Mouse (Mus musculus) spleen, postnatal 14 days (tissue): ENCODE measurements around the gene Col24a1.
"Not testable (repeated sequence)": the region's sequence is repeated elsewhere in the genome, so short reads cannot be mapped to it uniquely, and the experiment has no call there.

Source experiments
- DNase-seq, 2 experiments: peaks; one replicate each; pipeline ENCODE4 v3.0.0; 2021 to 2022; ENCODE audit warnings: low spot score in 2 of 2

Gene Col24a1

DNA sequence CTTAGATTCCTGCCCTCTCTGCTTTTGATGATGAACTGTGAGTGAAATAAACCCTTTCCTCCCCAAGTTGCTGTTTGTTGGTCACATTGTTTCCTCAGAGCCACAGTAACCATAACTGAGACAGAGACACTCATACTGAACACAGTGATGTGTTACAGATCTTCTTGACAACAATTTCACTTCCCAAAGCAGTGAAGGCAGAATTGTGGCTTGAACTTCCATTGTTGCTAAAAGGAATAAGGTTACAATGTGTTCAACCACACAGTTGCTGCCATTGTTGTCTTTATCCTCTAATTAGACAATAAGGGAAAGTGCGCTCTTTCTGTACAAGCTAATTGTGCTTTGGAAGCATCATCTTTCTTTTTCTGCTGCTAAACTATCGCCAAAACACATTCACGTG is 61.7 kb downstream of the Col24a1 start:
- no peak for DNase-seq

DNA sequence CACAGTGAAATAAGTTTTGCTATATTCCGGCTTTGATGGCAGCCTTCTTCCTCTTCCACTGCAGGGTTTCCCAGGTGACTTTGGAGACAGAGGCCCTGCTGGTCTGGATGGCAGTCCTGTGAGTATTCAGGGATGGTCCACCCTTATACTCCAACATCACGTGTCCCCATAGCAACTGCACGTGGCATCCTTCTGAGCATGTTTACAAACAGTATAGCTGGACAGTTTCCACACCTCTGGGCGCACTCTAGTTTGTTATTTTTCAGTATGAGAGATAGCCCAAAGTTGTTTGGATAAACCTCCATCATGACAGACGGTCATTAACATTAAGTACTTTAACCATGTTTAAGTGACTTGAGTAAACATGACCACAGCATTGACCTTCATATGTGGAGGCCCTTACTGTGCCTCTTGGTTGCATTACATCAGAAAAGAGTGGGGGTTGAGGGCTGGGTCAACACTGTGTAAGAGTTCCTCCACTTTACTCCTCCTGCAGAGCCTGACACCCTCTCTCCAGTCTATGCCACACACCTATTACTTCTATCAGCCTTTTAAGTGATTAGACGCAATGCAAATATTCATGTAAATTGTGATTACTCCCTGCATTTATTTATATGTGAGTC is 64.7 kb downstream of the Col24a1 start:
- no peak for DNase-seq

DNA sequence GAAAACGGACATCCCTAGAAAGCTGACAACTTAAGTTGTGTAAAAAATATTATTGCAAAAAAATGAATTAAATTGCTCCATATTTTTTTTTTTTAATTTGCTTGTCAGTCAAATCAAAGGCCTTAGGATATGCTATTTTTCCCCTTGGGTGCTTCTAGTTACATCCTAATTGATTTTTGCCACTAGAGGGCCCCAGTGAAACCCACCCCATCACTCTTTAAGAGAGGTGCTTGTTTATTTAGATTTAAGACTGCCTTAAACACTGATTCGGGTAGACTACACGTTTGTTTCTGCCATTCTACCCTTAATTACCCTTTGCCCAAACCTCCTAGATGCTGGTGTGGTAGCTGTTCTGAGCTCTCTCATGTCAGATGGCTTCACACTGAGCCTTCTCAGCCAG is 73.0 kb downstream of the Col24a1 start:
- no peak for DNase-seq

DNA sequence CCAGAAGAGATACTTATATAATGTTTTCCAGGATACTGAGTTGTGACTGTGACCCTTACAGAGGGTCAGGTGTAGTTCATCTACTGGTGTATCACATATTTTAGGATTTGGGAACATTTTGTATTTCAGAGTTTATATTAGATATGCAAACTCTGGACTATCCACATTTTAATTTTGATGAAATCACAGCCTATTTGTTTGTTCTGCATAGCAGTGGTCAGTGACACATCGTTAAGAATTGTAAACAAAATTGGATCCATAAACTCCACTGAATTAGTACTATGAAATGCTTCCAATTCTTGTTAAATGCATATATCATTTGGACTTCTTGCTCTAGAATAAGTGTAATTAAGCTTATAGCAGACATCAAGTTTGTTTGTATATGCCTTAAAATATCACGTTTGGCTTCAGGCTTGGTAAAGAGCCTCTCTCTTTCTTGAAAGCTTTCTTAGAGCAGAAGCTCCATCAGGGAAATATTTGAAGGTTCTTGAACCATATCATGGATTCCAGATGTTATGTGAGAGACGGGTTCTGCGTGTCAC is 75.0 kb downstream of the Col24a1 start:
- DNase-seq, result no peak

DNA sequence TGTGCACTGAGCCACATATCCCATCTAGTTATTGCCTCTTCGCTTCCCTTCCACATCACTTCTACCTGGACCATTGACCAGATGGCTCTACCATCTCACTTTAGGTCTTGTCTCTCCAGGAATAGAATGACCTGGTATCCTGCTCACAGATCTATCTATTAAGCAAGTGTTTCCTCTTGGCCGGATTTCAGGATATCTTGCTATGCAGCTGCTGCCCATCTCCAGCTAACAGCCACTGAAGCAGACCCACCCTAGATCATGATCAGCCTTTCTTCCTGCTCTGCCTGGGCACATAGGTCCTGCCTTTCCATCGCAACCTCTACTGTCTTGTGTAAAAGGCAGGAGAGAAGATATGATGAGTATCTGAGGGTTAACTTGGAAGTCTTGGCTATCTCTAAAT is 84.0 kb downstream of the Col24a1 start:
- no peak for DNase-seq

DNA sequence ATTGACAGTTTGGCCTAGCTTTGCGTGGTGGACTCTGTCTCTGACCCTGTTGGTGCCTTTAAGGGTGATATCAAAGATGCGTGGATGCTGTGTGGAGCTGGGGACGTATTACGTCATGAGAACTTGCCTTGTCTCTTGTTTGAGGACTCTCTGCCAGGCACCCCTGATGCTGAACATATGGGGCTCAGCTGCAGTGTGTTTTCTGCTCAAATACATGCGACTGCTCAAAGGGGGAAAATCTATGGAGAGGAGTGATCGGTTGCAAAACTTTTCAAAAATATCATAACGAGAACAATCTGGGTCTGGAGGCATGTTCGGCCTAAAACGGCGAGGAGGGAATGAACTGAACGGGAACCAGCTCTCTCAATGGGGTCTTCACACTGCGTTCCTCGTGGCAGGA is 90.8 kb downstream of the Col24a1 start:
- no peak for DNase-seq

DNA sequence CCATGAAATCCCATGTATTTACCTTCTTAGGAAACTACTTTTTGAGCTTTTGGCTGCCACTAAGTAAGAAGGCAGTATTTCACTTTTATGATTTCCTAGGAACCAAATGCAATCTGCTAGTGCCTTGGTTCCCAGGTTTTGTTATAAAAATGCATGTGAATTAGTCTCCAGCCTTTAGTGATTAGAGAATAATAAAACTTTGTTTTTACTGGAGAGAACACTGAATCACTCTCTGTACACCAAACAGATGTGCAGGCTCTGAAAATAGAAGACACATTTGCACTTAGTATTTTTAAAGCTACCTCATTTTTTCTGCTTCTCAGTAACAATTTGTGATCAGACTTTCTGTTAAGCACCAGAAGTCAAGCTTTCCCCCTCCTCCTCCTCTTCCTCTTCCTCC is 94.2 kb downstream of the Col24a1 start:
- DNase-seq, result no peak

DNA sequence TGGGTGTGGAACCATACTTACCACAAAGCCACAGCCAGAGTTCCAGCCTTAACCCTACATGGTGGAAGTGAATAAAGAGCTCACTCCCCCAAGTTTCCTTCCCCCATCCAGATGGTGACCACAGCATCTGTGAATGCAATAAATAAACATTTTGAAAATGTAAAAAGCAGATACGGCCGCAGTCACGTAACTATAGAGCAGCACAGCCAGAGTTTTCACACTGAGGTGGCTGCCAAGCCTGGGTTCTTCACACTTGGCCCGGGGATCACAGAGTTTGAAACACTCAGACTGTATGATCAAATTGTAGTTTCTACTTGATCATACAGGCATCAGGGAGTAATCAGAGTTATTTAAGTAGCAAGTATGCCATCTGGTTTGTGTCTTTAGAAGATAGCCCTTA is 98.4 kb downstream of the Col24a1 start:
- DNase-seq, result no peak

DNA sequence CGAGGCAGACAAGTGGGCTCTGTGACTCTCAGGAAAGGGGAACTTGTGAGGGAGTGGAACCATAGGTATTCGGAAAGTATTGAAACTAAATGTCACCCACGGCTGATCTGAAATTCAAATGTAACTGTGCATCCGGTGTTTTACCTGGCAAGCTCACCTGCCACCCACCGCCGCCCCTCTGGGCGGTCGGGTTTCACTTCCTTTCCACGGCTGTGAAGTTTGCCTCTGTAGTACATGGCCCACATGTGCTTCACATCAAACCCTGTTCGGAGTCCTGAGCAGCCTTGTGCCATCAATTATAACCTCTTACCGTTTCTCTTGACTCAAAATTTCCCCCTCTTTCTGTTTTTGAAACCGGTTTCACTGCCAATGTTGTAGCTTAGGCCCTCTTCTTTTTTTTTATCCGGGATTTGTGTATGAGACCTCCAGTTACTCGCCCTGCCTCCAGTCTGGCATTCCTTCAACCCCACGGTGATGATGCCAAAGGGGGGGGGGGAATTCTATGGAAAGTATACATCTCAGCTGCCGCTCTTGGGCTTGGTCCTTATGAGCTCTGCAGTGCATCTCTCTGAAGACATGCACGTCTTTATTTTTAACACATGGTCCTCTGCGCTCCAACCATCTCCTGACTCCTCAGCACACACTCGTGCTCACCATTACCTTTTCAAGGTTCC is 99.9 kb downstream of the Col24a1 start:
- DNase-seq, result no peak

DNA sequence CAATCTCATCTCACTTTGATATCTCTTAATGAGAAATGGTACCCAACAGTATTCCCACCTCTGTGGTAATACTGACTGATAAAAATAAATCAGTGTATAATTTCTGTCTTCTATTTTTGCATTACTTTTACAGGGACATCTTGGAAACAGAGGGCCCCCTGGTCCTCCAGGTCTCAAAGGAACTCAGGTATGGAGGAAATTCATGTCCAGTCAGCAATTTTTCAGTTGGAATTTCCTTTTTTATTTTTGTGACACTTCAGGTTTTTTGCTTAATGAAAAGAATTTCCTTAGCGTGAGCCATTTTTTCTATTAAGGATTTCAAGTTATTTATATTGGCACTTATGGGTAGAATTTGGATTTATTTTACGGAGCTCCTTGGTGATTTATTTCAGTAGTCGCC is 106.9 kb downstream of the Col24a1 start:
- no peak for DNase-seq

DNA sequence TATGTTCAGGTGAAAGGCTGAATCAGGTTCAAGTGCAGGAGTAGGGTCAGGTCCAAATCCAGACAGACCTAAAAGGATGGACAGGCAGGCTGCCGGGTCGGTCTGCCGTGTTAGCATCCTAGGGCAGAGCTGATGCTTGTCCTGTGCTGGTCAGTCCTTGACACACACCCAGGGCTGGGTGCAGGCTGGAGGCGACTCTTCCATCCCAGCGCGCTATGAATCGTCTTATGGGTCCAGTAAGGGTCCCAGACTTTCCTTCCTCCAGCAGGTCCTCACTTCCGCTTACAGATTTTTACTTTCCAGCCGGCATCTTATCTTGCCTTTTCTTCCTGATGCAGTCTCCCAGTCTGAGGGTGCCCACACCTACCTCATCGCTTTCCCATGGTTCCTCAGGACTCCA is 110.0 kb downstream of the Col24a1 start:
- no peak for DNase-seq

DNA sequence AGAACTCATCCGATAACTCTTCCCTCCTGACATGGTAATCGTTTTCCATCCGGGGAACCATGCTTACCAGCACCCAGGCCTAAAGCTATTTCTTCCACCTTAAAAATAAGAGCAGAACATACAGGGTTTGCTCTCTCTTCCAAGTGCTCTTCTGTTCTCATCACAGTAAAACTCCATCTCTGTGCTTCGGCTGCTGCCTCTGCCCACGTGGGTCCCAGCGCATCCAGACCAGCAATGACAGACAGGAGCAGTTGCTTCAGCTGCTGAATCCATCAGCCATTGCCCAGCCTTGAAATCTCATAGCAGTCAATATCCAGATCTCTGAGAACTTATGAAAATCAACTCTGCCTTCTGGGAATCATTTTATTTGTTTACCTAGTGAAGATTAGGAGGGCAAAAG is 110.7 kb downstream of the Col24a1 start:
- no peak for DNase-seq

DNA sequence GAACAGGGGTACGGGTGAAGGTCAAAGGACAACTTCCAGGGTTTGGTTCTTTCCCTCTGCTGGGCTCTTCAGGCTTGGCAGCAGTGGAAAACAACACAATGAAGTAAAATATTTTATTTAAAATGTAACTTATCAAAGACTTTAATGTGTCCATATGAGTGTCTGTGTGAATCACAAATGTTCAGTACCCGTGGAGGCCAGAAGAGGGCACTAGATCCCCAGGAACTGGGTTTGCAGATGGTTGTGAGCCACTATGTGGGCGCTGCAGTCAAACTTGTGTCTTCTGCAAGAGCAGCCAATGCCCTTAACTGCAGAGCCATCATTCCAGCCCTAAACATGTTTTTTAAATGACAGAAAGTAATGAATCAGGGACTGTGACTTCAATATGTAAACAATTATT is 115.8 kb downstream of the Col24a1 start:
- no peak for DNase-seq

DNA sequence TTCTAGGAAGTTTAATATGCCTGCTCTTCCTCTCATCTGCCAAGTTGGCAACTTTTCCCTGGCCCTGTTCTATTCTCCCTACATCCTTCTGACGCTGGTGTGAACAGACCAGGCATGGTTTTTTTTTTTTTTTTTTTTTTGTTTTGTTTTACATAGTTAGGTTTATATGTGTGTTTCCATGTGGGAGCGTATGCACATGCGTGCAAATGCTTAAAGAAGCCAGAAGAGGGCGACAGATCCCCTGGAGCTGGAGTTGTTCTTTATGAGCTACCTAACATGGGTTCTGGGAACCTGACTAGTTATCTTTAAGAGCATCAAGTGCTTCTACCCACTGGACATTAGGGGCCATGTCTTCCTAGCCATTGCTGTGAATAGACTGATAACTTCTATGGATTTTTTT is 119.9 kb downstream of the Col24a1 start:
- no peak for DNase-seq

DNA sequence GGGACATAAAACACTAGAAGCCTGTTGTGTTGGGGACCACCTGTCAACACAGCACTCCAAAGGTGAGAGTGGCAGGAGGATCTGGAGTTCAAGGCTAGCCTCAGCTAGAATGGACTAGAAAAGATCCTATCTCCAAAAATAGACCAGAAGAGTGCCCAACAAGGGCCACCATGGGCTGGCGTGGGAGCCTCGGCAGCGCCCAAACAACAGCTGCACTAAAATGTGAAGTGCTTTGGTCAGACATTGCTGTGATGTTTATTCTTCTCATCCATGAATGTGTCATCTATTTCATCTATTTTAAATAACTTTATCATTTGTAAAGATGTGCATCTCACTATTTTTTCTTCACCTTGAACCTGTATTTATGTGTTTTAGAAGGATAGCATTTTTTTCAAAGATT is 122.1 kb downstream of the Col24a1 start:
- no peak for DNase-seq

DNA sequence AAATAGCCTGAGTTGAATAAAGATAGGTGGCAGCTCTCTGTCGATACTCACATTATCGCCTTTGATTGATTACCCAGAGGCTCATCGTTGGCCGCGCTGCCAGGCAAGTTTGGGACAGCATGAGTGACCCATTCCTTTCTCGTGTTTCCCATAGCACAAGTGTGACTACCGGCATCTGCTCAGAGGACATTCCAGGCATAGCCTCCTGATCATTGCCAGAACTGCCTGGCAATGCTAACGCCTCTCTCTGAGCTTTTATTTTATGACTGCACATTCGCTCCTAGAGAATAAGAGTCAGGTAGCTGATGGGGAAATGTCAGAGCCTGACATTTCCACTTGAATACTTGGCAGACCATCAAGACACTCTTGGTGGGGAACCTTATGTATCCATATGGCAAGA is 125.5 kb downstream of the Col24a1 start:
- DNase-seq, result no peak

DNA sequence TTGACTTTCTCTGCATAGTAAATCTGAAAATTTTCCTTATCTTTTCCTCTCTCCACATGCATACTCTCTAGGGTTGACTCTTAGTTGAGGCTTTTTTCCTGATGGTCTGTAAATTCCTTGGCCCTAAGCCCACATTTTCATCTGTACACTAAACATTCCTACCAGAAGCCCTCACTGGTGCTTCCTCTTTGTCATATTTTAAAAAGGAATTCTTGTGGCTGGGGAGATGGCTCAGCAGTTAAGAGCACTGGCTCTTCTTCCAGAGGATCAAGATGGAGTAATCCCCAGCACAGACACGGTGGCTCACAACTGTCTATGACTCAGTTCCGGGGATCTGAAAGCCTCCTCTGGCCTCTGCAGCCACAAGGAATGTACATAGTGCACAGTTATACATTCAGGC is 128.1 kb downstream of the Col24a1 start:
- no peak for DNase-seq

DNA sequence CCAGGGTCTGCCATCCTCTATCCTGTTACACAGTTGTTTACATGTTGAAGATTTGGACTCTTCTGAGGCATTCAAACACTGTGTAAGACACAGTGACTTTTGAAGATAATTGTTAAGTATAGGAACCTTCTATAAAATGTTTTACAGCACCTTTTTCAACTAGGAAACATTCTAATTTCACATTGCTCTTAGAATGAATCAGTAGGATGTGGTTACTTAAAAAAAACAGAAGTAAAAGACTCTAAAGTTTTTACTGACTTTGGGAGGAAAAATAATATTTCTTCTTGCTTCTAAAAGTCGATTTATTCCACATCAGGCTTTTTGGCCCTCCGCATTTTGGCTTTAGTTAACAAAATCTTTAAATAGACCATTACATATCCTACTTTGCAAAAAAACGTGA is 129.8 kb downstream of the Col24a1 start:
- no peak for DNase-seq

DNA sequence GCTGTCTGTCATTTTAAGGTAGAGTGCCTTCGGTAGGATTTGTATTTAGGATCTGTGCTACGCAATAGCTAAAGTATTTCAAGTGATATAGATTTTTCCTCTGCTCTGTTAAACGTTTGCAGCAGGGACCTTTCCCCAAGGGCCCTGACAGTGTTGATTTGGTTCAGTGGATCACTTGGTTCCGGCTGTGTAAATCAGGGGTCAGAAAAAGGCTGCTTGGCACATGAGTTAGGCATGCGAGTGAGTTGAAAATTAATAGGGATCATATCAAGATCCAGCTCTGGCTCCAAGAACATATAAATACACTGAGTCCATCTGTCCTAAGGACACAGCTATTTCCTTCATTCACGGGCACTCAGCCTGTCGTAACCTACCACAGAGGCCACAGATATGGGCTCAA is 146.1 kb downstream of the Col24a1 start:
- no peak for DNase-seq

DNA sequence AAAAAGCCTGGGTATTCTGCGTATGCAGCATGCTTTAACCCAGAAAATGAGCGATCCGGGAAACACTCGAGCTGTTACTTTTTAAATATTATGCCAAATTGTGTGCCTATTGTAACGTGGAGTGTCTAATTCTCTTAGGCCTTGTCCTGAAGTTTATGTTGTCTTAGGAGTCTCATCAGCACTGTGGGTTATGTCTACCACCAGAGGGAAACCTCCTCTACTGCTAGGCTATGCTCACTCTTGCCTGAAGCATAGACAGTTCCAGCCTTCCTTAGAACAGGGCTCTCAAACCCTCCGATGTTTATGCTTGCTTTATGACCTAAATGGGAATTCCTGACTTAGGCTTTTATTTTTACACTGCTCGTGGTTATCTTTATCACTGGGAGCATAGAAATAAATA is 146.8 kb downstream of the Col24a1 start:
- DNase-seq, result no peak

DNA sequence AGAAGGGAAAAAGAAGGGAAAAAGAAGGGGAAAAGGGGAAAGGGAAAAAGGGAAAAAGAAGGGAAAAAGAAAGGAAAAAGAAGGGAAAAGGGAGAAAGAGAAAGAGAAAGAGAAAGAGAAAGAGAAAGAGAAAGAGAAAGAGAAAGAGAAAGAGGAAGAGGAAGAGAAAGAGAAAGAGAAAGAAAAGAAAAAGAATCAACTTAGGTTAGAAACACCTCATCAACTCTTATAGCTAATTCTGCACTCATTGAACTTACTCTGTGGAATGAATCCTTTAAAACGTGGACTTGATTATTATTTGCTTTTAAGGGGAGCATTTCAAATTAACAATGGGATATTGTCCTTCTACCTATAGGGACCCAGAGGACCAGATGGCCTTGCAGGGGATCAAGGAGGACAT is 148.7 kb downstream of the Col24a1 start:
- no peak for DNase-seq

DNA sequence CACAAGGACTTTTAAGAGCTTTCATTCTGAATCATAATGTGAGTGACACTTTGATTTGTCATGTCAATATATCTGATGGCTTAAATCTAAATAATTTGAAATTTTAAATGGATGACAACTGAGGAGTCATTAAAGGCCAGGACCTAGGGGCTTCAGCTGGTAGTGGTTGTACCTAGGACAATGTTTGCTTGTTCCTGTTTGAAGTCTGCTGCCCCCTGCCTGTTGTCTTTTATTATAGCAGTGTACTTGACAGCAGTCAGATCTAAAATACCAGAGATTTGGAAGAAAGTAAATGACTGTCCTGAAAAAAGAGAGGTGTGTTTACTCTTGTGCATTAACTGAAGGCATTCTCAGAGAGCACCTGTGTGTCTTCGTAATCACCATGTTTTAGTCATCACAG is 150.0 kb downstream of the Col24a1 start:
- no peak for DNase-seq

DNA sequence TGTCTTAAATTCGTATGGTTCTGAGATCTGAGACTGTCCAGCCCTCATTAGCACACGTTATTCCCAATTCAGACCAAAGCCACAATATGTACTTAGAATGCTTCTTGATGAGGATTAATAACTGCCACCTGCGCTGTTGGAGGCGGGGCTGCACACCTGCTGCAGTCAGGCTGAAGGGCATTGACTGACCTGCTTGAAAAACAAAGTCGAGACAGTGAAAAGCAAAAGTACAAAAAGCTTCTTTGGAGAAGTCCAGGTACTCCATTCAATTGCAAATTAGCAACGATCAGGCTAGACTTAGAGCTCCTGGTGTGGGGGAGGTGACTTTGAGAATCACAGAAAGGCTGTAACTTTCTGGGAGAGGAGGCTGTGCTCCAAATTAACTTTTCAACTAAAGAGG is 150.9 kb downstream of the Col24a1 start:
- DNase-seq, result not testable (repeated sequence)

DNA sequence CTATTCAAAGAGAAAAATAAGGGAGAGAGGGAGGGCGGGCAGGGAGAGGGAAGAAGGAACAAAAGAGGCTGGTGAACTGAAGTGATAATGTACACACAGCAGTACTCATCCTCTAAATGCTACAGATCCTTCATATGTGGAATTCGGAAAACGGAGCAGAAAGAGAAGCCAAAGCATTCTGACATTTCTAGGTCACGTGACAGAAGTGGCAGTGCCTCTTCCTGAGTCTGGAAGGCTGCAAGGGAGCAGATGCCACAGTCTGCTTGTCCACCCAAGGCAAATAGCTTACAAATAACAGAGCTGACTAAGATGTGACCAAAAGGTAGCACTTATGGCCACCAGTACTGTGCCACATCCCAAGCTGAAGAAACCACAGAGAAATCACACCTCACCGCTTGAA is 164.8 kb downstream of the Col24a1 start:
- no peak for DNase-seq
